Mouse (Mus musculus) neutrophil, adult 59 days (primary cell): ENCODE data around the gene Ttk. TPM values are rescaled to one million over a fixed set of nuclear protein-coding genes. Genes with fewer than 3 reads are reported as not detected.

ENCODE experiments used
- total RNA-seq, 2 experiments: library from RNA; stranded (reverse); gene quantifications; 1 replicate in 1 of 2; 2 replicates in 1 of 2; pipeline ENCODE4 v1.2.4; 2023

The Ttk gene
- total RNA-seq = 10 to 100 TPM; 17.7 to 23.2 TPM

DNA sequence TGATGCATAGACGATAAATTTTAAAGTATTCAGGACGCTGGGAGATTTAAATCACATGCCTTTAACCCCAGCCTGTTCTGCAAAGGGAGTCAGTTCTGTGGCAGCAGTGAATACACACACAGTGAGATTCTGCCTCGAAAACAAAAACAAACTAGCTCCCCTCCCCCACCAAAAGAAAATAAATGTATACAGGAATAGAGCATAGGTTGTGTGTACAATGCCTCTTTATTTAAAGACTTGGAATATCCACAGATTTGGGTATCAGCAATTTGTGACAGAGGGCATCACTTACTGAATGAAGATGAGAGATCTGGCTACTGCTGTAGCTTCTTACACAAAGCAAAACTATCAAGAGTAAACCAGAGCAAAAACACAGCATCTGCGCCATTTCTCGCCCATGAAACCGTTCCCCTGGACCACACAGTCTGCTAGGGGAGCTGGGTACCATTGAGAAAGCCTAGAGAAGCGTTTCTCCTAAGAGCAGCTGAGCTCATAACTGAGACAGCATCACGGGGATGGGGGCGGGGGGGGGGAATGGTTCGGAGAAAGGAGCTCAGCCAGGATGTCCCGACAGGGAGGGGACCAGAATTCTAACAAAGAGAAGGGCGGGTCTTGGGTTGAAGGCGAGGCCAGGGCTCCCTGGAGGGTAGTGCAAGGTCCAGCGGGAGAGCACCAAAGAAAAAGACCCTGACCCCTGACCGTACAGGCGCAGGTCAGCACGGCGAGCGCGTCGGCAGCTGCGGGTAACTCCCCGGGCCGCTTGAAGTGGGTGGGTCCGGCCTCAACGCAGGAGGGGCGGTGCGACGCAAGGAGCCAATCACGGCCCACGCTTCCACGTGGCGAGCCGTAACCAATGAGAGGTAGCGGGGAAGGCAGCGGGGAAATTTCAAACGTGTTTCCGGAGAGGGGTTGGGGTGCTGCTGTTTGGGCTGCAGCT lies at the start of gene Ttk:
Gene Ttk (plus strand): TSS at position 879 of the 937 bp plus-strand sequence.

DNA sequence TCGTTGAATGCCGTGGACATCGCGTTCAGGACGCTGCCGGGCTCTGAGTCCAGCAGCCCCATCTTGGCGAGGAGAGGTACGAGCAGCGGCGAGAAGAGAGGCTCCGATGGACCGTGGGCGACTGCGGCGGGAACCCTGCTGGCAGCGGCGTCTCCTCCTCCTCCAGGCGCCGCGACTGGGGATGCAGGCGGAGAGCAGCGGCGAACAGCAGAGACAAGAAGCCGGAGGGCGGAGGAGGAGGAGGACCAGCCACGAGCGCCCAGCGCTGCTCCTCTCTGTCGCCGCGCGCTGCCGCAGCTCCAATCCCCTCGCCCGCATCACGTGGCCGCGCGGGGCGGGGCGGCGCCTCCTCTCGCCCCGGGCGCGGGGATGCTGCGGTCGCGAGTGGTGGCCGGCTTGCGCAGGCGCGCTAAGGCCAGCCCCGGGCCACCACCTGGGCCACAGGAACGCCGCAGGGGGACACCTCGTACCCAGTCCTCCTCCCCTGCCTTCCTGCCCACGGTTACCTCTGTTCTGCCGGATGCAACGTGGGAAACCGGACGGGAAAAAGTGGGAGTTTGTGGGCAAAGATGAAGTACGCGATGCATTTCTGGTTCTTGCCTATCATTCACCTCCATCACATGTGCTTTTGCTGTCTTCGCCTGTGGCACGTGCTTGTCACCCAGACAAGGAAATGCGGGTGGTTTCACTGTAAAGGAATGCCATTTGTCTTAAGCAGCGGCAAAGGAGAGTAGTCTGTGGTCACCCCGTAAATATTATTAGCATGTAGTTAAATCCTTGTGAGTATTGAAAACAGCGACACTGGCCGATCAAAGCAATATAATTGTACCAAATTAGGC lies 28.3 kb upstream of the Ttk start, which contains the start of gene Elovl4:
Gene Elovl4 (minus strand): TSS at position 301 of the 839 bp plus-strand sequence.

Other genes starting within 250 kb of the Ttk start
- not detected for gene Elovl4, start 28.4 kb upstream of the Ttk start, total RNA-seq
- 1 to 10 TPM; 3.2 to 3.6 TPM for gene Bckdhb, start 90.5 kb downstream of the Ttk start, total RNA-seq